Mouse (Mus musculus): ENCODE measurements around the gene Ripply2. TPM values are rescaled to one million over a fixed set of nuclear protein-coding genes. Genes with fewer than 3 reads are reported as not detected.

The Ripply2 gene
- polyA plus RNA-seq, 2 experiments, result not detected

- Histone ChIP-seq H3K9ac (replicated peaks) (no peak overlapping the region), H3K27ac (no peak overlapping the region), H3K4me1 (replicated peaks; ENCODE audit: control insufficient read depth in 2 of 2, insufficient read depth in 2 of 2, low read length in 1 of 2) (no peaks in the 10 kb centered on the region), H3K9me3 (ENCODE audit: control insufficient read depth, low read length) (no peaks in the 10 kb centered on the region), H3K36me3 (replicated peaks; ENCODE audit: control insufficient read depth, insufficient read depth, low read depth) (no peaks in the 10 kb centered on the region), H3K27me3 (ENCODE audit: control insufficient read depth, insufficient read depth, low read length) (no peaks in the 10 kb centered on the region), H3K4me2 (ENCODE audit: low read depth) (no peak overlapping the region), H3K4me3 (ENCODE audit: insufficient read depth in 1 of 2, low read depth in 2 of 2, low read length in 2 of 2) (no peak overlapping the region)
- TF ChIP-seq EP300 (IDR thresholded peaks at IDR 0.05; ENCODE audit: low read depth) (no peak), CTCF (IDR thresholded peaks at IDR 0.05; ENCODE audit: low read depth) (no peak)
- DNase-seq (ENCODE audit: low read depth in 3 of 3, low spot score in 3 of 3), result no peak
- WGBS (ENCODE audit: insufficient replicate concordance), result 48% methylated on average over 7 of the region's 7 CpGs
- no peak for ATAC-seq (ENCODE audit: insufficient read depth)
Observed at GRCm38 (mm10) chr9:86986703-86987296, 28.5 kb upstream of the Ripply2 start.

DNA sequence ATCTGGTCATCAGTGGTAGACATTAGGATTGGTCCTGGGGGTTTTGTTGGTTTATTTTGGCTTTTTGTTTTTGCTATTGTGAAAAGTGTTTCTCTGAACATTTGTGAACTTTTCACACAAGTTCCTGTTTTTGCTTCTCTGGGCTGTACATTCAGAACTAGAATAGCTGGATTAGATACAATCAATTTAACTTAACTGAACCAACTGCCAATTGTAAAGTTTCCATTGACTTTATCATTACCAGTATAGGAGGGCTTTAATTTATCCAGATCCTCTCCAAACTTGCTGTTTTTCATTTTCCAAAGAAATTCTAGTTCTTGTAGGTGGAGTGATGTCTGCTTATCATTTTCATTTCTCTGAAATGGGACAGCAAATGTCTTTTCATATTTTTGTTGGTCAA, 25.5 kb upstream of the Ripply2 start:
- no peaks in the 10 kb centered on the region for H3K36me3 ChIP-seq (replicated peaks; ENCODE audit: control insufficient read depth, insufficient read depth, low read depth)
- H3K4me2 ChIP-seq (ENCODE audit: low read depth), result no peak overlapping the region
- DNase-seq (ENCODE audit: low read depth in 3 of 3, low spot score in 3 of 3) (no peak), ATAC-seq (ENCODE audit: insufficient read depth) (no peak)
- TF ChIP-seq CTCF (IDR thresholded peaks at IDR 0.05; ENCODE audit: low read depth) (no peak), EP300 (IDR thresholded peaks at IDR 0.05; ENCODE audit: low read depth) (no peak)
- H3K4me3 ChIP-seq (ENCODE audit: insufficient read depth in 1 of 2, low read depth in 2 of 2, low read length in 2 of 2), result no peak overlapping the region
- H3K9ac ChIP-seq (replicated peaks), result no peak overlapping the region
- H3K4me1 ChIP-seq (replicated peaks; ENCODE audit: control insufficient read depth in 2 of 2, insufficient read depth in 2 of 2, low read length in 1 of 2), result no peaks in the 10 kb centered on the region
- H3K27ac ChIP-seq, result no peak overlapping the region
- no peaks in the 10 kb centered on the region for H3K27me3 ChIP-seq (ENCODE audit: control insufficient read depth, insufficient read depth, low read length)
- no peaks in the 10 kb centered on the region for H3K9me3 ChIP-seq (ENCODE audit: control insufficient read depth, low read length)

GRCm38 (mm10) chr9:86991758-86992157, 23.6 kb upstream of the Ripply2 start:
- no peak overlapping the region for H3K27ac ChIP-seq
- no peak overlapping the region for H3K4me2 ChIP-seq (ENCODE audit: low read depth)
- ATAC-seq (ENCODE audit: insufficient read depth) (no peak), DNase-seq (ENCODE audit: low read depth in 3 of 3, low spot score in 3 of 3) (no peak)
- H3K27me3 ChIP-seq (ENCODE audit: control insufficient read depth, insufficient read depth, low read length), result no peaks in the 10 kb centered on the region
- no peaks in the 10 kb centered on the region for H3K4me1 ChIP-seq (replicated peaks; ENCODE audit: control insufficient read depth in 2 of 2, insufficient read depth in 2 of 2, low read length in 1 of 2)
- 53% methylated on average over 8 of the region's 8 CpGs for WGBS (ENCODE audit: insufficient replicate concordance)
- no peaks in the 10 kb centered on the region for H3K9me3 ChIP-seq (ENCODE audit: control insufficient read depth, low read length)
- H3K36me3 ChIP-seq (replicated peaks; ENCODE audit: control insufficient read depth, insufficient read depth, low read depth), result no peaks in the 10 kb centered on the region
- no peak overlapping the region for H3K9ac ChIP-seq (replicated peaks)
- H3K4me3 ChIP-seq (ENCODE audit: insufficient read depth in 1 of 2, low read depth in 2 of 2, low read length in 2 of 2), result no peak overlapping the region
- TF ChIP-seq EP300 (IDR thresholded peaks at IDR 0.05; ENCODE audit: low read depth) (no peak), CTCF (IDR thresholded peaks at IDR 0.05; ENCODE audit: low read depth) (no peak)

- 45% methylated on average over 3 of the region's 3 CpGs for WGBS (ENCODE audit: insufficient replicate concordance)
- H3K4me2 ChIP-seq (ENCODE audit: low read depth), result no peak overlapping the region
- H3K4me3 ChIP-seq (ENCODE audit: insufficient read depth in 1 of 2, low read depth in 2 of 2, low read length in 2 of 2), result no peak overlapping the region
- TF ChIP-seq EP300 (IDR thresholded peaks at IDR 0.05; ENCODE audit: low read depth) (no peak), CTCF (IDR thresholded peaks at IDR 0.05; ENCODE audit: low read depth) (no peak)
- no peak overlapping the region for H3K9ac ChIP-seq (replicated peaks)
- H3K4me1 ChIP-seq (replicated peaks; ENCODE audit: control insufficient read depth in 2 of 2, insufficient read depth in 2 of 2, low read length in 1 of 2), result no peaks in the 10 kb centered on the region
- H3K27me3 ChIP-seq (ENCODE audit: control insufficient read depth, insufficient read depth, low read length), result no peaks in the 10 kb centered on the region
- no peaks in the 10 kb centered on the region for H3K36me3 ChIP-seq (replicated peaks; ENCODE audit: control insufficient read depth, insufficient read depth, low read depth)
- DNase-seq (ENCODE audit: low read depth in 3 of 3, low spot score in 3 of 3) (no peak), ATAC-seq (ENCODE audit: insufficient read depth) (no peak)
- H3K27ac ChIP-seq, result no peak overlapping the region
- H3K9me3 ChIP-seq (ENCODE audit: control insufficient read depth, low read length), result no peaks in the 10 kb centered on the region
Observed at GRCm38 (mm10) chr9:86997046-86997691, 18.2 kb upstream of the Ripply2 start.

DNA sequence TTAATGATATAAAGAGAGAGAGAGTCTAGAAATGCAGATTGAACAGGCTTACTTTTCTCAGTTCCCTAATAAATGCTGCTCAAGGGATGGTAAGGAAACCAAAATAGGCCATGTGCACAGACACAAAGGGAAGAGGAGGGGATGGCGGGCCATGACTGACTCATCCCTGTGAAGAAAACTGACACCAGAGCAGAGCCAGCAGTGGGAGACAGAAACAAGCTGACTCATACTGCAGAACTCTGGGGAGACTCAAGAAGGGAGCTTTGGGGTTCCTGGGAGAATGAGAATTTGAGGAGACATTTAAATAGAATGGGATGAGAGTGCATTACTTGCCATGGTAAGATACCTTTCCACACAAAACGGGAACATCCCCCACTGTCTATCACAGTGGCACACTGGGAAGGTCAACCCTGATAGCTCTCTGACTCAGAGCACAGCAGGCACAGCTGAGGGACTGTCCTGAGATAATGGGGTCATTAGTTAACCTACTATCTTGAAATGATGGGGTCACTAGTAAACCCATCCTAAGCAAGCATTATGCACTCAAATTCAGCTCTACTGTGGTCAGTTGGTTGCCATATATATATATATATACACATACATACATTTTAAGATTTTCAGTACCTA, 15.3 kb upstream of the Ripply2 start:
- WGBS (ENCODE audit: insufficient replicate concordance), result 39% methylated on average over 2 of the region's 2 CpGs
- no peak overlapping the region for H3K9ac ChIP-seq (replicated peaks)
- TF ChIP-seq EP300 (IDR thresholded peaks at IDR 0.05; ENCODE audit: low read depth), result no peak
- no peak for TF ChIP-seq CTCF (IDR thresholded peaks at IDR 0.05; ENCODE audit: low read depth)
- H3K9me3 ChIP-seq (ENCODE audit: control insufficient read depth, low read length), result no peaks in the 10 kb centered on the region
- H3K27me3 ChIP-seq (ENCODE audit: control insufficient read depth, insufficient read depth, low read length), result no peaks in the 10 kb centered on the region
- H3K36me3 ChIP-seq (replicated peaks; ENCODE audit: control insufficient read depth, insufficient read depth, low read depth), result no peaks in the 10 kb centered on the region
- DNase-seq (ENCODE audit: low read depth in 3 of 3, low spot score in 3 of 3), result no peak
- no peak overlapping the region for H3K4me2 ChIP-seq (ENCODE audit: low read depth)
- H3K27ac ChIP-seq, result no peak overlapping the region
- ATAC-seq (ENCODE audit: insufficient read depth), result no peak
- H3K4me1 ChIP-seq (replicated peaks; ENCODE audit: control insufficient read depth in 2 of 2, insufficient read depth in 2 of 2, low read length in 1 of 2), result no peaks in the 10 kb centered on the region
- no peak overlapping the region for H3K4me3 ChIP-seq (ENCODE audit: insufficient read depth in 1 of 2, low read depth in 2 of 2, low read length in 2 of 2)

Measured in liver, embryonic 14.5 days (tissue).